Mouse (Mus musculus): ENCODE results near the gene Slc25a11. TPM values are rescaled to one million over a fixed set of nuclear protein-coding genes. Genes with fewer than 3 reads are reported as not detected.

Slc25a11 gene
- polyA plus RNA-seq, 1 experiment from 2014 or later, result 157 TPM

DNA sequence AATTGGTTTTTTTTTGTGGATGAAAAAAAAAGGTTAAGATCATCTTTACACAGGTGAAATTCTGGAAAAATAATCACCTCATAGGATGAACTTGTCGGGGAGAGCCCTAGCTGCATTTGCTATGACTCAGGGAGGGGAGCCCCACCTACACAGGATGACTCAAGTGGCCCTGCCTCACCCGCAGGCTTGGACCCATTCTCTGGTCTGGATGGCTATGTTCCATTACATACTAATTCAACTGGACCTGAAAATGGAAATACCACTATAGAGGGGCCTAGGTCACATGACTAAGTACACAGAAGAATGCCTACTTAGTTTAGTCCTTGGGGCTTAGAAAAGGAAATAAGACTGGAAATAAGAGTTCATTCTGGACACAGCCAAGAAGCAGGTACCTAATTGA is 4.1 kb upstream of the Slc25a11 start:
- H3K4me2 ChIP-seq (replicated peaks; ENCODE audit: low read depth, low read length), result peak overlapping the region; percentile 85; the same call in 1 of the 2 replicates
- H3K36me3 ChIP-seq (ENCODE audit: control insufficient read depth, insufficient read depth, low read length), result peaks cover 40% of the 10 kb centered on the region
- no peak overlapping the region for H3K9ac ChIP-seq (replicated peaks; ENCODE audit: low read depth, low read length)
- peak overlapping the region; percentile 100; the same call in 1 of the 2 replicates for H3K4me3 ChIP-seq (ENCODE audit: low read depth, low read length)
- 60% methylated on average over 2 of the region's 2 CpGs for WGBS
- no peak for ATAC-seq (ENCODE audit: insufficient number of reproducible peaks, insufficient read depth, low FRiP score, low read depth)
- no peaks in the 10 kb centered on the region for H3K9me3 ChIP-seq (ENCODE audit: control insufficient read depth, low read depth, low read length)
- H3K4me1 ChIP-seq (ENCODE audit: control insufficient read depth, insufficient read depth, low read length), result peaks cover 32% of the 10 kb centered on the region
- H3K27ac ChIP-seq (ENCODE audit: low read length), result no peak overlapping the region
- H3K27me3 ChIP-seq (ENCODE audit: control insufficient read depth, insufficient read depth, low read length), result no peaks in the 10 kb centered on the region

GRCm38 (mm10) chr11:70650322-70651175 is 3.3 kb upstream of the Slc25a11 start:
- 70% methylated on average over 12 of the region's 12 CpGs for WGBS
- Histone ChIP-seq H3K4me3 (ENCODE audit: low read depth, low read length) (peak overlapping the region; percentile 100; the same call in 1 of the 2 replicates), H3K4me1 (ENCODE audit: control insufficient read depth, insufficient read depth, low read length) (peaks cover 35% of the 10 kb centered on the region), H3K36me3 (ENCODE audit: control insufficient read depth, insufficient read depth, low read length) (peaks cover 41% of the 10 kb centered on the region), H3K9ac (replicated peaks; ENCODE audit: low read depth, low read length) (no peak overlapping the region), H3K9me3 (ENCODE audit: control insufficient read depth, low read depth, low read length) (no peaks in the 10 kb centered on the region), H3K27me3 (ENCODE audit: control insufficient read depth, insufficient read depth, low read length) (no peaks in the 10 kb centered on the region), H3K4me2 (replicated peaks; ENCODE audit: low read depth, low read length) (peak overlapping the region; percentile 85; the same call in 1 of the 2 replicates), H3K27ac (ENCODE audit: low read length) (peak overlapping the region; percentile 63)
- ATAC-seq (ENCODE audit: insufficient number of reproducible peaks, insufficient read depth, low FRiP score, low read depth), result no peak

DNA sequence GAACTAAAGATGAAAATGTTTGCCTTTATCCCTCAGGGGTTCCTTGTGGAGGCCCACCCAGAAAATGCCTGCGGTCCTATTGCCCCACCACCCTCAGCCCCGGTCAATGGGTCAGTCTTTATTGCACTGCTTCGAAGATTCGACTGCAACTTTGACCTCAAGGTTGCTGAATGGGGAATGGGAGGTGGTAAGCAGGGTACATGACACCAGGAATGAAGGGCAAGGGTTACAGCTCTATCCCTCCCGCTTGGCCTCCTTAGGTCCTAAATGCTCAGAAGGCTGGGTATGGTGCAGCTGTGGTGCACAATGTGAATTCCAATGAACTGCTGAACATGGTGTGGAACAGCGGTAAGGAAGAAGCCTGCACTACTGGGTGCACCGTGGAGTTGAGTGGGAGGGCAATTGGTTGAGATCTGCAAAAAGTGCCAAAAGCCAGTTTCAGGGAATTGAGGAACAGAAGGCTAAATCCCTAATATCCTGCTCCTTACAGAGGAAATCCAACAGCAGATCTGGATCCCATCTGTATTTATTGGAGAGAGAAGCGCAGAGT is 2.0 kb upstream of the Slc25a11 start:
- WGBS, result 83% methylated on average over 8 of the region's 8 CpGs
- ATAC-seq (ENCODE audit: insufficient number of reproducible peaks, insufficient read depth, low FRiP score, low read depth), result no peak
- no peak overlapping the region for H3K4me2 ChIP-seq (replicated peaks; ENCODE audit: low read depth, low read length)
- no peak overlapping the region; the same call in 1 of the 2 replicates for H3K4me3 ChIP-seq (ENCODE audit: low read depth, low read length)
- no peaks in the 10 kb centered on the region for H3K9me3 ChIP-seq (ENCODE audit: control insufficient read depth, low read depth, low read length)
- peaks cover 51% of the 10 kb centered on the region for H3K36me3 ChIP-seq (ENCODE audit: control insufficient read depth, insufficient read depth, low read length)
- peak overlapping the region; percentile 45; the same call in 1 of the 2 replicates for H3K27ac ChIP-seq (ENCODE audit: low read length)
- peaks cover 38% of the 10 kb centered on the region for H3K4me1 ChIP-seq (ENCODE audit: control insufficient read depth, insufficient read depth, low read length)
- no peak overlapping the region for H3K9ac ChIP-seq (replicated peaks; ENCODE audit: low read depth, low read length)
- H3K27me3 ChIP-seq (ENCODE audit: control insufficient read depth, insufficient read depth, low read length), result no peaks in the 10 kb centered on the region

DNA sequence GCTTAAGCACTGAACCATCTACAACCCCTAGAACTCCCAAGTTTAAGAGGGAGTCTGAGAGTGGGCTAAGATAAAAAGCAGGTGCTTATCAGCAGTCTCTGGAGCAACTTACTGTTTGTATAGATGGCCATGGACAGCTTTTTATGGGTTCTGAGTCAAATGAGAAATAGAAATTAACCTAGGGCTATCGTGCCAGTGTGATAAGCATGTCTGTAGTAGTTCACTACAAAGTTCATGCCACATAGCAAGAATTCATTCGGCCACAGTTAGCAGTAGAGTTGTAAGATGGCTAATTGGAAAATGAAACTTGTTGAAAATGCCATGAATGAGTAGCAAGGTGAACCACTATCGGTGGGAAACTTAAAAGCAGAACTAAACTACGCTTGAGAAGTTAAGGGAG is 1.2 kb upstream of the Slc25a11 start:
- H3K9me3 ChIP-seq (ENCODE audit: control insufficient read depth, low read depth, low read length), result no peaks in the 10 kb centered on the region
- peak overlapping the region; percentile 72 for H3K4me3 ChIP-seq (ENCODE audit: low read depth, low read length)
- no peak for ATAC-seq (ENCODE audit: insufficient number of reproducible peaks, insufficient read depth, low FRiP score, low read depth)
- H3K4me1 ChIP-seq (ENCODE audit: control insufficient read depth, insufficient read depth, low read length), result peaks cover 38% of the 10 kb centered on the region
- H3K9ac ChIP-seq (replicated peaks; ENCODE audit: low read depth, low read length), result peak overlapping the region; percentile 59; the same call in 1 of the 2 replicates
- peak overlapping the region; percentile 90 for H3K4me2 ChIP-seq (replicated peaks; ENCODE audit: low read depth, low read length)
- H3K36me3 ChIP-seq (ENCODE audit: control insufficient read depth, insufficient read depth, low read length), result peaks cover 53% of the 10 kb centered on the region
- no peak overlapping the region for H3K27ac ChIP-seq (ENCODE audit: low read length)
- no peaks in the 10 kb centered on the region for H3K27me3 ChIP-seq (ENCODE audit: control insufficient read depth, insufficient read depth, low read length)
- 81% methylated on average over 4 of the region's 4 CpGs for WGBS

DNA sequence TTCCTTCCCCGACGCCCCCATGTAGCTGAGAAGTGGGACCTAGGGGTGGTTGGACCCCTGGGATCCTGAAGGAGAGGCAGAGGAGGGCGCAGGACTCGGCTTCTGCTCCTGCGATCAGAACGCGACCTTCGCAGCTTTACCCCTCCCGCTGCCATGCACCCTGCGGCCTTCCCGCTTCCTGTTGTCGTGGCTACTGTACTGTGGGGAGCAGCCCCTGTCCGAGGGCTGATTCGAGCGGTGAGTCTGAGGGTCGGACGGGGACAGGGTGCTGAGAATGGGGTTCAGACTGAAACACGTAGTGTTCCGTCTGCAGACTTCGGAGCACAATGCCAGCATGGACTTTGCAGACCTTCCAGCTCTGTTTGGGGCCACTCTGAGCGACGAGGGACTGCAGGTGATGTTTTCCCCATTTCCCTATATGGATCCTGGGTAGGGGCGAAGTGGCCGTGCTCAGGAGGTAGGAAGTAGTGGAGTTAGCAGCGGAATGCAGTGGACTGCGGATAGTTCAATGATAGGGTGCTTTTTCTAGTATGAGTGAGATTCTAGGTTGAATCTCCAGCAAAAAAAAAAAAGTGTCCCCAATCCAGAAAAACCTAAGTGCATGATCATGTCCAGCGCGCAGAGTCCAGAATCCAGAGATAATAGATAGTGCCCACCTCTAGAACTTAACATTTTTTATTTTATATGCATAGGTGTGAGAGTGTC is 589 bp upstream of the Slc25a11 start:
- H3K9ac ChIP-seq (replicated peaks; ENCODE audit: low read depth, low read length), result peak overlapping the region; percentile 59
- H3K9me3 ChIP-seq (ENCODE audit: control insufficient read depth, low read depth, low read length), result no peaks in the 10 kb centered on the region
- no peaks in the 10 kb centered on the region for H3K27me3 ChIP-seq (ENCODE audit: control insufficient read depth, insufficient read depth, low read length)
- H3K27ac ChIP-seq (ENCODE audit: low read length), result peak overlapping the region; percentile 92
- peak overlapping the region; percentile 90 for H3K4me2 ChIP-seq (replicated peaks; ENCODE audit: low read depth, low read length)
- H3K4me3 ChIP-seq (ENCODE audit: low read depth, low read length), result peak overlapping the region; percentile 72
- WGBS, result 2% methylated on average over 28 of the region's 28 CpGs
- H3K36me3 ChIP-seq (ENCODE audit: control insufficient read depth, insufficient read depth, low read length), result peaks cover 56% of the 10 kb centered on the region
- no peak for ATAC-seq (ENCODE audit: insufficient number of reproducible peaks, insufficient read depth, low FRiP score, low read depth)
- peaks cover 36% of the 10 kb centered on the region for H3K4me1 ChIP-seq (ENCODE audit: control insufficient read depth, insufficient read depth, low read length)

GRCm38 (mm10) chr11:70646259-70646555 is 1.1 kb downstream of the Slc25a11 start:
- Histone ChIP-seq H3K4me3 (ENCODE audit: low read depth, low read length) (peak overlapping the region; percentile 72), H3K36me3 (ENCODE audit: control insufficient read depth, insufficient read depth, low read length) (peaks cover 44% of the 10 kb centered on the region), H3K4me1 (ENCODE audit: control insufficient read depth, insufficient read depth, low read length) (peaks cover 23% of the 10 kb centered on the region), H3K4me2 (replicated peaks; ENCODE audit: low read depth, low read length) (peak overlapping the region; percentile 75), H3K27ac (ENCODE audit: low read length) (peak overlapping the region; percentile 73), H3K9ac (replicated peaks; ENCODE audit: low read depth, low read length) (peak overlapping the region; percentile 66), H3K27me3 (ENCODE audit: control insufficient read depth, insufficient read depth, low read length) (no peaks in the 10 kb centered on the region), H3K9me3 (ENCODE audit: control insufficient read depth, low read depth, low read length) (no peaks in the 10 kb centered on the region)
- ATAC-seq (ENCODE audit: insufficient number of reproducible peaks, insufficient read depth, low FRiP score, low read depth), result no peak
- WGBS, result 16% methylated on average over 3 of the region's 3 CpGs

GRCm38 (mm10) chr11:70645461-70646258 is 1.6 kb downstream of the Slc25a11 start:
- no peak for ATAC-seq (ENCODE audit: insufficient number of reproducible peaks, insufficient read depth, low FRiP score, low read depth)
- H3K27me3 ChIP-seq (ENCODE audit: control insufficient read depth, insufficient read depth, low read length), result no peaks in the 10 kb centered on the region
- H3K4me2 ChIP-seq (replicated peaks; ENCODE audit: low read depth, low read length), result peak overlapping the region; percentile 75
- peak overlapping the region; percentile 72 for H3K4me3 ChIP-seq (ENCODE audit: low read depth, low read length)
- peaks cover 39% of the 10 kb centered on the region for H3K36me3 ChIP-seq (ENCODE audit: control insufficient read depth, insufficient read depth, low read length)
- H3K27ac ChIP-seq (ENCODE audit: low read length), result peak overlapping the region; percentile 73; the same call in 1 of the 2 replicates
- H3K9me3 ChIP-seq (ENCODE audit: control insufficient read depth, low read depth, low read length), result no peaks in the 10 kb centered on the region
- 89% methylated on average over 12 of the region's 12 CpGs for WGBS
- H3K9ac ChIP-seq (replicated peaks; ENCODE audit: low read depth, low read length), result peak overlapping the region; percentile 66
- H3K4me1 ChIP-seq (ENCODE audit: control insufficient read depth, insufficient read depth, low read length), result peaks cover 17% of the 10 kb centered on the region

Data from stomach, embryonic 14.5 days (tissue).